ENCODE assay signal across 13 mouse cellular contexts in genomic region chr9:26518651-26519050, GRCm38 (mm10).
DNase-seq lines count a peak whose midpoint lies in the region; ATAC-seq lines count a peak whose summit lies in the region.
"Had no signal": no experiment of that assay in that cellular context is flagged by ENCODE, and none has a peak within 500 bp of the region (broad histone marks: within the 10 kb centered on the region; RNA-seq: fewer than 3 reads in every experiment).

No protein-coding gene starts in this region.

- peak; percentile 87 for DNase-seq in heart, adult 11 months
- no peak for DNase-seq in heart, adult 8-10 months (ENCODE audit: low spot score)
- peak; percentile 29 for DNase-seq in 3T3-L1 (ENCODE audit: low read depth, low spot score)
- DNase-seq in NIH3T3 (ENCODE audit: low read depth): peak; percentile 34
- DNase-seq in urinary bladder, postnatal 14 days (ENCODE audit: low spot score): no peak
- no peak for DNase-seq in cerebellum, postnatal 10 days
- DNase-seq: cerebellum, postnatal 25 days; right cerebral cortex, postnatal 14 days had no signal

- H3K4me3 ChIP-seq in forebrain, embryonic 16.5 days (replicated peaks; ENCODE audit: low read length): no peak overlapping the region
- H3K4me3 ChIP-seq: heart, embryonic 13.5 days; limb, embryonic 15.5 days had no signal

- no peaks in the 10 kb centered on the region for H3K36me3 ChIP-seq in forebrain, embryonic 16.5 days (ENCODE audit: control insufficient read depth, insufficient read depth)
- H3K36me3 ChIP-seq: heart, embryonic 13.5 days; limb, embryonic 15.5 days had no signal

- no peaks in the 10 kb centered on the region for H3K9me3 ChIP-seq in forebrain, embryonic 16.5 days (ENCODE audit: control insufficient read depth, low read length)
- H3K9me3 ChIP-seq: heart, embryonic 13.5 days; limb, embryonic 15.5 days had no signal

- H3K4me2 ChIP-seq in forebrain, embryonic 16.5 days (ENCODE audit: low read length): no peak overlapping the region
- H3K4me2 ChIP-seq: heart, embryonic 13.5 days; limb, embryonic 15.5 days had no signal

- no peak overlapping the region for H3K9ac ChIP-seq in forebrain, embryonic 16.5 days (replicated peaks; ENCODE audit: low read depth, low read length)
- H3K9ac ChIP-seq: heart, embryonic 13.5 days; limb, embryonic 15.5 days had no signal

- no peak overlapping the region for H3K27ac ChIP-seq in forebrain, embryonic 16.5 days (ENCODE audit: low read length)
- H3K27ac ChIP-seq: heart, embryonic 13.5 days; limb, embryonic 15.5 days; macrophage had no signal

- peak; percentile 70 for ATAC-seq in forebrain, embryonic 16.5 days
- ATAC-seq: midbrain, embryonic 16.5 days had no signal

- H3K4me1 ChIP-seq in forebrain, embryonic 16.5 days (replicated peaks; ENCODE audit: control insufficient read depth, insufficient read depth, low read length): peaks cover 14% of the 10 kb centered on the region

- 4% methylated on average over 2 of the region's 2 CpGs for WGBS in forebrain, embryonic 16.5 days

- H3K27me3 ChIP-seq in forebrain, embryonic 16.5 days (replicated peaks; ENCODE audit: control insufficient read depth, insufficient read depth, low read length): no peaks in the 10 kb centered on the region
- H3K27me3 ChIP-seq: heart, embryonic 13.5 days; limb, embryonic 15.5 days had no signal

Comparison
In these comparisons a context has a peak if more than half of its experiments do, and no peak if none do; other contexts are left out.
1. DNase-seq: peak in heart, adult 11 months (single experiment), 3T3-L1 (single experiment) and NIH3T3 (single experiment); none in heart, adult 8-10 months (single experiment), urinary bladder, postnatal 14 days (single experiment) and cerebellum, postnatal 10 days (0 of 2).